Mouse (Mus musculus) myocyte (in vitro differentiated cells): ENCODE results near the gene Polr3b. TPM values are rescaled to one million over a fixed set of nuclear protein-coding genes. Genes with fewer than 3 reads are reported as not detected.
A peak's percentile ranks its signal among the peaks of the same experiment; 100 is the strongest.

Experiments used
- H3K27me3 ChIP-seq: one replicate; pipeline ENCODE4 v1.6.1; 2011; ENCODE audit not compliant: control insufficient read depth, insufficient read depth, insufficient read length
- H3K36me3 ChIP-seq: one replicate; pipeline ENCODE4 v1.6.1; 2011; ENCODE audit not compliant: control insufficient read depth, insufficient read depth
- H3K4me2 ChIP-seq: one replicate; pipeline ENCODE4 v1.6.1; 2011; ENCODE audit warnings: low read depth, control low read depth
- H3K4me3 ChIP-seq: one replicate; pipeline ENCODE4 v1.5.1; 2011; ENCODE audit warnings: mild to moderate bottlenecking, control low read depth, moderate library complexity
- H3K79me2 ChIP-seq: one replicate; pipeline ENCODE4 v1.6.1; 2011; ENCODE audit not compliant: control insufficient read depth, insufficient read depth
- H3ac ChIP-seq: one replicate; pipeline ENCODE4 v1.6.1; 2011; ENCODE audit not compliant: control insufficient read depth, insufficient read length
- CEBPB ChIP-seq: IDR thresholded peaks from 2 replicates; pipeline ENCODE4 v1.6.1; 2011; ENCODE audit warnings: mild to moderate bottlenecking, moderate library complexity; ENCODE audit not compliant: poor library complexity, insufficient read depth, severe bottlenecking
- E2F4 ChIP-seq: IDR thresholded peaks from one replicate; pipeline ENCODE4 v1.6.1; 2011; ENCODE audit warnings: mild to moderate bottlenecking, control low read depth, moderate library complexity; ENCODE audit not compliant: insufficient read depth
- MAX ChIP-seq: IDR thresholded peaks from one replicate; pipeline ENCODE4 v1.6.1; 2011; ENCODE audit warnings: low read depth, mild to moderate bottlenecking, control low read depth
- MYOD1 ChIP-seq, 3 experiments: IDR thresholded peaks; one replicate each; pipeline ENCODE4 v1.6.1; 2011; ENCODE audit warnings: control low read depth in 2 of 3, low read depth in 2 of 3, mild to moderate bottlenecking in 2 of 3, moderate library complexity in 1 of 3; ENCODE audit not compliant: insufficient read length in 2 of 3, control insufficient read depth in 1 of 3
- MYOG ChIP-seq, 3 experiments: IDR thresholded peaks; one replicate each; pipeline ENCODE4 v1.6.1; 2011; ENCODE audit warnings: control low read depth in 2 of 3, low read depth in 2 of 3, mild to moderate bottlenecking in 2 of 3; ENCODE audit not compliant: insufficient read length in 2 of 3, control insufficient read depth in 1 of 3, insufficient read depth in 1 of 3
- POLR2A ChIP-seq: IDR thresholded peaks from one replicate; pipeline ENCODE4 v1.6.1; 2011; ENCODE audit warnings: low read depth, mild to moderate bottlenecking, control low read depth, moderate library complexity; ENCODE audit not compliant: insufficient read length
- POLR2AphosphoS2 ChIP-seq: IDR thresholded peaks from one replicate; pipeline ENCODE4 v1.6.1; 2011; ENCODE audit warnings: low read depth, control low read depth; ENCODE audit not compliant: insufficient read length
- REST ChIP-seq: IDR thresholded peaks from one replicate; pipeline ENCODE4 v1.6.1; 2011; ENCODE audit warnings: mild to moderate bottlenecking, control low read depth, moderate library complexity; ENCODE audit not compliant: insufficient read depth, insufficient read length
- SRF ChIP-seq: IDR thresholded peaks from one replicate; pipeline ENCODE4 v1.6.1; 2011; ENCODE audit warnings: low read depth; ENCODE audit not compliant: control insufficient read depth, insufficient read length
- TCF12 ChIP-seq: IDR thresholded peaks from one replicate; pipeline ENCODE4 v1.6.1; 2011; ENCODE audit warnings: mild to moderate bottlenecking, control low read depth; ENCODE audit not compliant: poor library complexity, insufficient read depth, severe bottlenecking
- TCF3 ChIP-seq: IDR thresholded peaks from one replicate; pipeline ENCODE4 v1.6.1; 2011; ENCODE audit warnings: low read depth, control low read depth; ENCODE audit not compliant: insufficient read length
- USF1 ChIP-seq: IDR thresholded peaks from one replicate; pipeline ENCODE4 v1.6.1; 2011; ENCODE audit warnings: low read depth, mild to moderate bottlenecking, control low read depth, moderate library complexity
- polyA plus RNA-seq: library from polyadenylated mRNA; unstranded; fragments of >200 nt; fragmentation: generic; extraction: Trizol; gene quantifications from one replicate; pipeline ENCODE4 v1.2.1, GENCODE M21; 2012; ENCODE audit warnings: missing spikeins

Gene Polr3b
- polyA plus RNA-seq, 1 experiment, result 8.5 TPM

- Histone ChIP-seq H3K36me3 (no peaks in the 10 kb centered on the region), H3K4me2 (peak overlapping the region; percentile 86), H3K79me2 (no peaks in the 10 kb centered on the region), H3ac (peak overlapping the region; percentile 5), H3K27me3 (peaks cover 4% of the 10 kb centered on the region), H3K4me3 (peak overlapping the region; percentile 54)
- 0 out of 2 replicates have a peak, but pooled peaks have one; percentile 26 for TF ChIP-seq CEBPB
- TF ChIP-seq MAX, result no peak
Observed at GRCm38 (mm10) chr10:84577071-84577727, 44.9 kb upstream of the Polr3b start.

- H3K27me3 ChIP-seq, result peaks cover 4% of the 10 kb centered on the region
- no peaks in the 10 kb centered on the region for H3K36me3 ChIP-seq
- no peak overlapping the region for H3ac ChIP-seq
- H3K79me2 ChIP-seq, result no peaks in the 10 kb centered on the region
- H3K4me2 ChIP-seq, result no peak overlapping the region
- no peak overlapping the region for H3K4me3 ChIP-seq
- TF ChIP-seq MAX (no peak), SRF (no peak), TCF3 (no peak), E2F4 (no peak), MYOG (IDR thresholded peaks at IDR 0.05; ENCODE audit: control insufficient read depth in 1 of 3, insufficient read depth in 1 of 3, insufficient read length in 2 of 3, low read depth in 2 of 3) (no peak), TCF12 (no peak), REST (no peak), CEBPB (no peak), USF1 (no peak), POLR2AphosphoS2 (no peak), MYOD1 (IDR thresholded peaks at IDR 0.05; ENCODE audit: control insufficient read depth in 1 of 3, insufficient read length in 2 of 3, low read depth in 2 of 3) (no peak), POLR2A (no peak)
Observed at GRCm38 (mm10) chr10:84578738-84579137, 43.4 kb upstream of the Polr3b start.

- Histone ChIP-seq H3K4me2 (no peak overlapping the region), H3K36me3 (no peaks in the 10 kb centered on the region), H3ac (no peak overlapping the region), H3K4me3 (no peak overlapping the region), H3K27me3 (peaks cover 4% of the 10 kb centered on the region), H3K79me2 (no peaks in the 10 kb centered on the region)
- TF ChIP-seq CEBPB (no peak), SRF (no peak), MYOG (IDR thresholded peaks at IDR 0.05; ENCODE audit: control insufficient read depth in 1 of 3, insufficient read depth in 1 of 3, insufficient read length in 2 of 3, low read depth in 2 of 3) (no peak), REST (no peak), POLR2A (no peak), TCF3 (no peak), E2F4 (no peak), POLR2AphosphoS2 (no peak), TCF12 (no peak), USF1 (no peak), MYOD1 (IDR thresholded peaks at IDR 0.05; ENCODE audit: control insufficient read depth in 1 of 3, insufficient read length in 2 of 3, low read depth in 2 of 3) (no peak)
Observed at GRCm38 (mm10) chr10:84579527-84579926, 42.6 kb upstream of the Polr3b start.

GRCm38 (mm10) chr10:84581191-84581590 lies 40.9 kb upstream of the Polr3b start:
- H3K4me3 ChIP-seq, result no peak overlapping the region
- H3K79me2 ChIP-seq, result no peaks in the 10 kb centered on the region
- no peaks in the 10 kb centered on the region for H3K36me3 ChIP-seq
- H3K27me3 ChIP-seq, result peaks cover 4% of the 10 kb centered on the region
- no peak overlapping the region for H3K4me2 ChIP-seq
- no peak for TF ChIP-seq CEBPB
- TF ChIP-seq POLR2AphosphoS2, result no peak
- TF ChIP-seq USF1, result no peak
- no peak for TF ChIP-seq MAX
- no peak for TF ChIP-seq E2F4
- TF ChIP-seq TCF12, result no peak
- TF ChIP-seq REST, result no peak
- TF ChIP-seq TCF3, result no peak
- no peak for TF ChIP-seq SRF
- no peak for TF ChIP-seq MYOD1 (IDR thresholded peaks at IDR 0.05; ENCODE audit: control insufficient read depth in 1 of 3, insufficient read length in 2 of 3, low read depth in 2 of 3)
- TF ChIP-seq POLR2A, result no peak
- TF ChIP-seq MYOG (IDR thresholded peaks at IDR 0.05; ENCODE audit: control insufficient read depth in 1 of 3, insufficient read depth in 1 of 3, insufficient read length in 2 of 3, low read depth in 2 of 3), result no peak
- H3ac ChIP-seq, result no peak overlapping the region

- no peak overlapping the region for H3K4me3 ChIP-seq
- H3K36me3 ChIP-seq, result no peaks in the 10 kb centered on the region
- H3K79me2 ChIP-seq, result no peaks in the 10 kb centered on the region
- no peak overlapping the region for H3K4me2 ChIP-seq
- peaks cover 4% of the 10 kb centered on the region for H3K27me3 ChIP-seq
- no peak overlapping the region for H3ac ChIP-seq
- TF ChIP-seq TCF3 (no peak), MYOG (IDR thresholded peaks at IDR 0.05; ENCODE audit: control insufficient read depth in 1 of 3, insufficient read depth in 1 of 3, insufficient read length in 2 of 3, low read depth in 2 of 3) (no peak), POLR2AphosphoS2 (no peak), USF1 (no peak), TCF12 (no peak)
Observed at GRCm38 (mm10) chr10:84582236-84582635, 39.9 kb upstream of the Polr3b start.
